ENCODE assay signal across 37 mouse cellular contexts in the genomic region with DNA sequence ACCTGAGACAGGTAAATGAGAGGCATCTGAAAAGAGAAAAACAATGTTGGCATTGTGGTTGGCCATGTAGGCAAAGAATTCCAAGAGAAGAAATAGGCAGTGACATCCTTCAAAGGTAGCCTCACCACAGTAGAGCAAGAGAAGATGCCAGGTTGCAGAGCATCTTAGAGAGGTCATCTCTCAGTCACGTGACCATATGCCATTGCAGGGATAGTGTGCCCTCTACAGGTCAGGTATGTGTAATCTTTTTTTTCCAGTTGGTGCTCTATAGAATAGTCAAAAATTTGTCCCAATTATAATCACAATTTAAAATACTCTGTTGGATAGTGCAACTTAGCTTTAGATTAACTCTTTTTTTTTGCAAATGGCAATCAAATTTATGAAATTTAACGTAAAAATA. TPM values are rescaled to one million over a fixed set of nuclear protein-coding genes. Genes with fewer than 3 reads are reported as not detected.
DNase-seq lines count a peak whose midpoint lies in the region; ATAC-seq and TF ChIP-seq lines count a peak whose summit lies in the region.
"Had no signal": no experiment of that assay in that cellular context is flagged by ENCODE, and none has a peak within 500 bp of the region (broad histone marks: within the 10 kb centered on the region; RNA-seq: fewer than 3 reads in every experiment).

No protein-coding gene starts in this region.

- WGBS in liver, postnatal 0 days (ENCODE audit: insufficient replicate concordance): 63% methylated on average over 2 of the region's 2 CpGs
- WGBS in liver, embryonic 11.5 days: 72% methylated on average over 2 of the region's 2 CpGs
- WGBS in kidney, embryonic 15.5 days: 79% methylated on average over 2 of the region's 2 CpGs

- H3K4me3 ChIP-seq in liver, postnatal 0 days (ENCODE audit: low read depth, low read length): no peak overlapping the region
- H3K4me3 ChIP-seq in liver, embryonic 11.5 days (ENCODE audit: low read depth, low read length): no peak overlapping the region
- no peak overlapping the region for H3K4me3 ChIP-seq in E14TG2a.4 (replicated peaks; ENCODE audit: low read length)
- H3K4me3 ChIP-seq in kidney, embryonic 15.5 days (replicated peaks): no peak overlapping the region
- H3K4me3 ChIP-seq: embryonic facial prominence, embryonic 13.5 days; erythroblast, embryonic 14.5 days; heart, embryonic 10.5 days; heart, embryonic 15.5 days; hindbrain, embryonic 12.5 days; limb, embryonic 13.5 days; liver, embryonic 13.5 days; megakaryocyte, embryonic 14.5 days; midbrain, embryonic 12.5 days; stomach, embryonic 15.5 days had no signal

- H3K9ac ChIP-seq in liver, postnatal 0 days (replicated peaks): no peak overlapping the region
- no peak overlapping the region for H3K9ac ChIP-seq in liver, embryonic 11.5 days (ENCODE audit: low read depth, low read length)
- H3K9ac ChIP-seq in kidney, embryonic 15.5 days: no peak overlapping the region
- H3K9ac ChIP-seq: embryonic facial prominence, embryonic 13.5 days; heart, embryonic 15.5 days; hindbrain, embryonic 12.5 days; limb, embryonic 13.5 days; liver, embryonic 13.5 days; lung, embryonic 14.5 days; midbrain, embryonic 12.5 days; stomach, embryonic 15.5 days had no signal

- no peaks in the 10 kb centered on the region for H3K4me1 ChIP-seq in liver, postnatal 0 days (ENCODE audit: insufficient read depth)
- no peaks in the 10 kb centered on the region for H3K4me1 ChIP-seq in liver, embryonic 11.5 days (replicated peaks; ENCODE audit: control insufficient read depth, insufficient read depth, low read length)
- H3K4me1 ChIP-seq in E14TG2a.4 (replicated peaks; ENCODE audit: low read depth, low read length): no peaks in the 10 kb centered on the region
- H3K4me1 ChIP-seq in kidney, embryonic 15.5 days: no peaks in the 10 kb centered on the region
- H3K4me1 ChIP-seq: embryonic facial prominence, embryonic 13.5 days; heart, embryonic 10.5 days; heart, embryonic 15.5 days; hindbrain, embryonic 12.5 days; limb, embryonic 13.5 days; liver, embryonic 13.5 days; megakaryocyte, embryonic 14.5 days; midbrain, embryonic 12.5 days; stomach, embryonic 15.5 days had no signal

- TF ChIP-seq CTCF in liver, postnatal 0 days (IDR thresholded peaks at IDR 0.05; ENCODE audit: low read depth): 0 out of 2 replicates have a peak, but pooled peaks have one; percentile 25
- TF ChIP-seq CTCF in E14TG2a.4 (conservative IDR thresholded peaks at IDR 0.05; ENCODE audit: low read length): peak; percentile 15; the same call in 1 of the 2 replicates

- no peak overlapping the region for H3K27ac ChIP-seq in liver, postnatal 0 days (ENCODE audit: low read depth)
- H3K27ac ChIP-seq in liver, embryonic 11.5 days (ENCODE audit: low read depth, low read length): no peak overlapping the region
- no peak overlapping the region for H3K27ac ChIP-seq in kidney, embryonic 15.5 days
- H3K27ac ChIP-seq: embryonic facial prominence, embryonic 13.5 days; heart, embryonic 10.5 days; heart, embryonic 15.5 days; hindbrain, embryonic 12.5 days; hindbrain, postnatal 0 days; limb, embryonic 13.5 days; liver, embryonic 13.5 days; midbrain, embryonic 12.5 days; stomach, embryonic 15.5 days had no signal

- no peak for DNase-seq in liver, postnatal 0 days
- no peak for DNase-seq in liver, embryonic 11.5 days (ENCODE audit: low spot score)
- peak; percentile 9 for DNase-seq in R1 (ENCODE audit: low read depth, low spot score)
- DNase-seq in frontal cortex, postnatal 10 days (ENCODE audit: low spot score in 2 of 2): no peak
- no peak for DNase-seq in urinary bladder, postnatal 10 days (ENCODE audit: low spot score)
- DNase-seq: adrenal gland, adult 2 months; adrenal gland, postnatal 36 days; cerebellum, adult 18-20 months; cerebellum, postnatal 10 days; gastrocnemius, postnatal 10 days; kidney, adult 9 months; kidney, postnatal 25 days; liver, embryonic 13.5 days; lung, embryonic 14.5 days; lung, postnatal 36 days; retina, postnatal 1 day; right cerebral cortex, postnatal 14 days; thymus, postnatal 14 days had no signal

- no peaks in the 10 kb centered on the region for H3K9me3 ChIP-seq in liver, postnatal 0 days (ENCODE audit: low read length)
- H3K9me3 ChIP-seq in liver, embryonic 11.5 days (ENCODE audit: control insufficient read depth, low read length): no peaks in the 10 kb centered on the region
- H3K9me3 ChIP-seq in E14TG2a.4 (ENCODE audit: low read length): no peaks in the 10 kb centered on the region
- H3K9me3 ChIP-seq in kidney, embryonic 15.5 days (replicated peaks): no peaks in the 10 kb centered on the region
- H3K9me3 ChIP-seq: embryonic facial prominence, embryonic 13.5 days; G1E; heart, embryonic 10.5 days; heart, embryonic 15.5 days; hindbrain, embryonic 12.5 days; limb, embryonic 13.5 days; liver, embryonic 13.5 days; megakaryocyte, embryonic 14.5 days; midbrain, embryonic 12.5 days; stomach, embryonic 15.5 days had no signal

- no peaks in the 10 kb centered on the region for H3K27me3 ChIP-seq in liver, postnatal 0 days (ENCODE audit: insufficient read depth, low read length)
- no peaks in the 10 kb centered on the region for H3K27me3 ChIP-seq in liver, embryonic 11.5 days (replicated peaks; ENCODE audit: control insufficient read depth, insufficient read depth, low read length)
- no peaks in the 10 kb centered on the region for H3K27me3 ChIP-seq in E14TG2a.4 (ENCODE audit: insufficient read depth, low read length)
- H3K27me3 ChIP-seq in kidney, embryonic 15.5 days: no peaks in the 10 kb centered on the region
- H3K27me3 ChIP-seq: embryonic facial prominence, embryonic 13.5 days; heart, embryonic 15.5 days; hindbrain, embryonic 12.5 days; limb, embryonic 13.5 days; liver, embryonic 13.5 days; megakaryocyte, embryonic 14.5 days; midbrain, embryonic 12.5 days; stomach, embryonic 15.5 days had no signal

- no peak for TF ChIP-seq EP300 in liver, postnatal 0 days (IDR thresholded peaks at IDR 0.05; ENCODE audit: low read depth)

- ATAC-seq in liver, postnatal 0 days: no peak
- ATAC-seq in liver, embryonic 11.5 days (replicated peaks; ENCODE audit: low FRiP score): no peak
- ATAC-seq in kidney, embryonic 15.5 days (replicated peaks; ENCODE audit: low FRiP score): no peak
- ATAC-seq: activated CD4-positive, CD25-positive, alpha-beta regulatory T cell, adult 4 months; forebrain, embryonic 16.5 days; hindbrain, postnatal 0 days; intestine, embryonic 16.5 days had no signal

- no peak overlapping the region for H3K4me2 ChIP-seq in liver, postnatal 0 days (ENCODE audit: low read depth, low read length)
- H3K4me2 ChIP-seq in liver, embryonic 11.5 days: no peak overlapping the region
- no peak overlapping the region for H3K4me2 ChIP-seq in kidney, embryonic 15.5 days
- H3K4me2 ChIP-seq: embryonic facial prominence, embryonic 13.5 days; heart, embryonic 15.5 days; hindbrain, embryonic 12.5 days; limb, embryonic 13.5 days; liver, embryonic 13.5 days; lung, embryonic 14.5 days; midbrain, embryonic 12.5 days; stomach, embryonic 15.5 days had no signal

- H3K36me3 ChIP-seq in liver, postnatal 0 days (replicated peaks; ENCODE audit: insufficient read depth, low read length): no peaks in the 10 kb centered on the region
- no peaks in the 10 kb centered on the region for H3K36me3 ChIP-seq in liver, embryonic 11.5 days (ENCODE audit: control insufficient read depth, insufficient read depth, low read length)
- H3K36me3 ChIP-seq in E14TG2a.4 (ENCODE audit: insufficient read depth, low read length): no peaks in the 10 kb centered on the region
- H3K36me3 ChIP-seq in kidney, embryonic 15.5 days: no peaks in the 10 kb centered on the region
- H3K36me3 ChIP-seq: embryonic facial prominence, embryonic 13.5 days; G1E; heart, embryonic 10.5 days; heart, embryonic 15.5 days; hindbrain, embryonic 12.5 days; limb, embryonic 13.5 days; liver, embryonic 13.5 days; midbrain, embryonic 12.5 days; stomach, embryonic 15.5 days had no signal

RNA-seq across cellular contexts. Expression of gene Plscr5, which starts 1.4 kb away (rescaled TPM):
- not detected in 2 replicates for polyA plus RNA-seq in liver, postnatal 0 days (2015; fragmentation: Nextera tagmentation; extraction: Ambion mirVana)
- polyA plus RNA-seq in liver, embryonic 11.5 days (2014; fragmentation: Nextera tagmentation; extraction: Ambion mirVana): not detected in 2 replicates
- polyA plus RNA-seq in kidney, embryonic 15.5 days (2015; fragmentation: Nextera tagmentation; extraction: Ambion mirVana): not detected in 2 replicates
- polyA plus RNA-seq: activated CD4-positive, CD25-positive, alpha-beta regulatory T cell, adult 4 months; adrenal gland, adult 2 months; embryonic facial prominence, embryonic 13.5 days; erythroblast, embryonic 14.5 days; forebrain, embryonic 11.5 days; G1E; heart, embryonic 10.5 days; heart, embryonic 15.5 days; hindbrain, embryonic 12.5 days; intestine, embryonic 16.5 days; limb, embryonic 13.5 days; liver, embryonic 13.5 days; lung, embryonic 14.5 days; midbrain, embryonic 12.5 days; small intestine, adult 2 months; stomach, embryonic 15.5 days; urinary bladder, adult 2 months had no signal

RNA-seq across cellular contexts. Expression of gene Plscr1, which starts 58.3 kb away (rescaled TPM):
- polyA plus RNA-seq in liver, postnatal 0 days (2015; fragmentation: Nextera tagmentation; extraction: Ambion mirVana): 38.8 and 47.1 TPM in 2 replicates
- 35.4 and 36.9 TPM in 2 replicates for polyA plus RNA-seq in liver, embryonic 11.5 days (2014; fragmentation: Nextera tagmentation; extraction: Ambion mirVana)
- 74.6 and 78.2 TPM in 2 replicates for polyA plus RNA-seq in kidney, embryonic 15.5 days (2015; fragmentation: Nextera tagmentation; extraction: Ambion mirVana)
